Mouse (Mus musculus): Measurements from ENCODE around the gene Rin1.
A peak's percentile ranks its signal among the peaks of the same experiment; 100 is the strongest.
"Not testable (repeated sequence)": the region's sequence is repeated elsewhere in the genome, so short reads cannot be mapped to it uniquely, and the experiment has no call there.

The Rin1 gene

GRCm38 (mm10) chr19:5050047-5050905 lies at the start of gene Rin1:
Gene Rin1 (plus strand): TSS chr19:5050481.
- no peak for DNase-seq (ENCODE audit: low spot score in 2 of 2)

- peak; percentile 64 to 87 for DNase-seq (ENCODE audit: low spot score in 2 of 2)
Observed at GRCm38 (mm10) chr19:5001666-5002406, 48.4 kb upstream of the Rin1 start.

- DNase-seq (ENCODE audit: low spot score in 2 of 2): not testable (repeated sequence)
Observed at GRCm38 (mm10) chr19:5003644-5004043, 46.6 kb upstream of the Rin1 start.

- no peak for DNase-seq (ENCODE audit: low spot score in 2 of 2)
Observed at GRCm38 (mm10) chr19:5004925-5005324, 45.4 kb upstream of the Rin1 start.

GRCm38 (mm10) chr19:5013138-5013537 lies 37.1 kb upstream of the Rin1 start:
- no peak for DNase-seq (ENCODE audit: low spot score in 2 of 2)

- DNase-seq (ENCODE audit: low spot score in 2 of 2): no peak
Observed at GRCm38 (mm10) chr19:5014961-5015398, 35.3 kb upstream of the Rin1 start.

- DNase-seq (ENCODE audit: low spot score in 2 of 2): no peak
Observed at GRCm38 (mm10) chr19:5016221-5016742, 34.0 kb upstream of the Rin1 start.

- DNase-seq (ENCODE audit: low spot score in 2 of 2): peak; percentile 70 to 88
Observed at GRCm38 (mm10) chr19:5016782-5017181, 33.5 kb upstream of the Rin1 start.

- DNase-seq (ENCODE audit: low spot score in 2 of 2): no peak
Observed at GRCm38 (mm10) chr19:5017611-5018010, 32.7 kb upstream of the Rin1 start.

- DNase-seq (ENCODE audit: low spot score in 2 of 2): no peak
Observed at GRCm38 (mm10) chr19:5018191-5018590, 32.1 kb upstream of the Rin1 start.

GRCm38 (mm10) chr19:5021416-5021815 lies 28.9 kb upstream of the Rin1 start:
- DNase-seq (ENCODE audit: low spot score in 2 of 2): no peak

- DNase-seq (ENCODE audit: low spot score in 2 of 2): peak; percentile 86 to 91
Observed at GRCm38 (mm10) chr19:5023621-5024479, 26.4 kb upstream of the Rin1 start, which contains the start of gene Slc29a2. Gene Slc29a2 (plus strand): TSS chr19:5023860.

GRCm38 (mm10) chr19:5026111-5026510 lies 24.2 kb upstream of the Rin1 start:
- no peak for DNase-seq (ENCODE audit: low spot score in 2 of 2)

GRCm38 (mm10) chr19:5032686-5033085 lies 17.6 kb upstream of the Rin1 start:
- DNase-seq (ENCODE audit: low spot score in 2 of 2): no peak

GRCm38 (mm10) chr19:5036577-5036976 lies 13.7 kb upstream of the Rin1 start:
- no peak for DNase-seq (ENCODE audit: low spot score in 2 of 2)

- DNase-seq (ENCODE audit: low spot score in 2 of 2): peak; percentile 62 to 79
Observed at GRCm38 (mm10) chr19:5037678-5038571, 12.4 kb upstream of the Rin1 start.

- peak; percentile 84 to 90 for DNase-seq (ENCODE audit: low spot score in 2 of 2)
Observed at GRCm38 (mm10) chr19:5038709-5039156, 11.5 kb upstream of the Rin1 start, which contains the start of the genes B4gat1 and AC124502.3. Gene B4gat1 (plus strand): TSS chr19:5038826. Gene AC124502.3 (plus strand): TSS chr19:5038891.

- no peak for DNase-seq (ENCODE audit: low spot score in 2 of 2)
Observed at GRCm38 (mm10) chr19:5039301-5040114, 10.8 kb upstream of the Rin1 start.

- DNase-seq (ENCODE audit: low spot score in 2 of 2): peak; percentile 82 to 90
Observed at GRCm38 (mm10) chr19:5040862-5041523, 9.3 kb upstream of the Rin1 start, which contains the start of gene Brms1. Gene Brms1 (plus strand): TSS chr19:5041354.
